Mouse (Mus musculus): Measurements from ENCODE around the gene Lmx1b. TPM values are rescaled to one million over a fixed set of nuclear protein-coding genes. Genes with fewer than 3 reads are reported as not detected.

Lmx1b gene
- polyA plus RNA-seq, 1 experiment from 2014 or later, result 5.0 TPM

DNA sequence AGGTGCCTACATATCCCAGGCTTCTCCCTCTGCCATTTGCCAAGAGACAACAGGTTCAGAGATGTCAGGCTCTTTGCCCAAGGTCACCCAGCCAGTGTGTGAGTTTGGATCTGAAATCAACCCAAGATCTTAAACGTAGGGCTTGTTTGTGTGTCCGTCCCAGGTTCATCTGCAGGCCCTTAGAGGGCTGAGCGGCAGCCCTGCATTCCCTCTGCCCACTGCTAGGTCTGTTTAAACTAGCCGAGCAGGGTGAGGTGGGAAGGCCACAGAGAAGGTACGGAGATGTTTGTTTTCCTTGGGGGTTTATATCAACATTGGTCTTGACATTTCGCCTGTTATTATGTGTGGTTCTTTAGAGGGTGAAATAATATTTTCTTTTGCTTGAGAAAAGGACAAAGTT, 28.4 kb upstream of the Lmx1b start:
- Histone ChIP-seq H3K4me2 (replicated peaks; ENCODE audit: low read depth, low read length) (no peak overlapping the region), H3K36me3 (ENCODE audit: control insufficient read depth, insufficient read depth, low read length) (no peaks in the 10 kb centered on the region), H3K4me3 (ENCODE audit: low read depth, low read length) (no peak overlapping the region), H3K27me3 (ENCODE audit: control insufficient read depth, insufficient read depth, low read length) (no peaks in the 10 kb centered on the region), H3K9me3 (ENCODE audit: control insufficient read depth, low read length) (no peaks in the 10 kb centered on the region), H3K4me1 (replicated peaks; ENCODE audit: control insufficient read depth, insufficient read depth, low read length) (no peaks in the 10 kb centered on the region; the same call in 1 of the 2 replicates), H3K9ac (ENCODE audit: low read depth, low read length) (no peak overlapping the region), H3K27ac (ENCODE audit: low read depth, low read length) (no peak overlapping the region)
- ATAC-seq (ENCODE audit: low FRiP score) (no peak), DNase-seq (ENCODE audit: low spot score) (no peak)
- 68% methylated on average over 6 of the region's 6 CpGs for WGBS

DNA sequence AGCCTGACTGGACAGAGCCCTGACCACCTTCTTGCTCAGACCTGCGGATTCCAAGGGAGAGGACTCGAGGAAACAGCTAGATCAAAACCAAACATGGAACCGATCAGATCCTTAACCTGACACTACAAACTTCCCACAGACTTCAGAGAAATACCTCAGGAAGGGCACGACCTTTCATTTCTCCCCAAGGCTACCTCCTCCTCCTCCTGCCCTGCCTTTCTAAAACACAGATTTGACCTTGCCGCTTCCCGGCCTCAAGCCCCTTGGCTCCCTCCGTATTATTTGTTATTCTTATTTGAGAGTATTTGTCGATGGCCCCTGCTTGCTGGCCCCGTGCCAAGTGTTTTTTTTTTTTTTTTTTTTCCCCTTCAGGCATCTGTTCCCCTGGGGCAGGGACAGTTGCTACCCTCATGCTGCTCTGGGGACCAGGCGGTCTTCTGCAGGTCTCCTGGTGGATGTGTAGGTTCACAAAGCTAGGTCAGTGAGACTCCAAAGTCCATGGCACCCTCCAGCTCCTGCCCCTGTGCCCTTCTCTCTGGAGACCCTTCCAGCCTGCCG, 26.2 kb upstream of the Lmx1b start:
- ATAC-seq (ENCODE audit: low FRiP score) (no peak), DNase-seq (ENCODE audit: low spot score) (no peak)
- H3K4me3 ChIP-seq (ENCODE audit: low read depth, low read length), result no peak overlapping the region
- 51% methylated on average over 11 of the region's 11 CpGs for WGBS
- no peaks in the 10 kb centered on the region; the same call in 1 of the 2 replicates for H3K4me1 ChIP-seq (replicated peaks; ENCODE audit: control insufficient read depth, insufficient read depth, low read length)
- H3K27me3 ChIP-seq (ENCODE audit: control insufficient read depth, insufficient read depth, low read length), result no peaks in the 10 kb centered on the region
- no peak overlapping the region for H3K4me2 ChIP-seq (replicated peaks; ENCODE audit: low read depth, low read length)
- H3K27ac ChIP-seq (ENCODE audit: low read depth, low read length), result no peak overlapping the region
- H3K36me3 ChIP-seq (ENCODE audit: control insufficient read depth, insufficient read depth, low read length), result no peaks in the 10 kb centered on the region
- H3K9ac ChIP-seq (ENCODE audit: low read depth, low read length), result no peak overlapping the region
- no peaks in the 10 kb centered on the region for H3K9me3 ChIP-seq (ENCODE audit: control insufficient read depth, low read length)

DNA sequence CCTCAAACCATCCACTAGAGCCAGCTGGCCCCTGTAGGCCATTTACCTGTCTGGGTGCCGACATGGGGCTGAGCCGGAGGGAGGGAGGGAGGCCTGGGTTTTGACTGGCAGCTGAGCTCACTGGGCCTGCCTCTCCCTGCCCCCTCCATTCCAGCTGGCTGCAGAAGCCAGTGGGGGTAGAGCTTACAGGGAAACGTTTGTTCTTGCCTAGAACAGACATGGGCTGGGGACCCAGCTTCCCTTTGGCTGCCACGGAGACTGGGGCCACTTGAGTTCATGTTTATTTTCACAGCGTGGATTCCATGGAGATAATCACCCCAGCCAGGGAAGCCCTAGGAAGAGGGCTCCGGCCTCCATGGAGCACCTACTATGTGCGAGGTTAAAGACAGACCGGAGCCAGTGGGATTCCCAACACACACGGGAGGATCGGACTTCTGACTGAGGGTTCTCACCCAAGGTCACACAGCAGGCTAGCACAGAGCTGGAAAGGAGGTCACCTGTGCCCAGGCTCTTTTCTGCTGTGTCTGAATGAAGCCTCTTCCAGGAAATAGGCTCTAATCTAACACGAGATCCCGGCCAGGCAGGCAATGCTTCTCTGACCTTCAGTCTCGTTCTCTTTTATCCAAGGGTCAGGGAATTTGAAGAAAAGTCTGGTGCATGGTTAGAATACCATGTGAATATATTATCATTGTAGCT, 25.2 kb upstream of the Lmx1b start:
- Histone ChIP-seq H3K9ac (ENCODE audit: low read depth, low read length) (0 out of 2 replicates have a peak overlapping the region, but pooled peaks have one; percentile 13), H3K27ac (ENCODE audit: low read depth, low read length) (no peak overlapping the region), H3K27me3 (ENCODE audit: control insufficient read depth, insufficient read depth, low read length) (no peaks in the 10 kb centered on the region), H3K4me1 (replicated peaks; ENCODE audit: control insufficient read depth, insufficient read depth, low read length) (no peaks in the 10 kb centered on the region; the same call in 1 of the 2 replicates), H3K36me3 (ENCODE audit: control insufficient read depth, insufficient read depth, low read length) (no peaks in the 10 kb centered on the region), H3K4me2 (replicated peaks; ENCODE audit: low read depth, low read length) (no peak overlapping the region), H3K9me3 (ENCODE audit: control insufficient read depth, low read length) (no peaks in the 10 kb centered on the region), H3K4me3 (ENCODE audit: low read depth, low read length) (no peak overlapping the region)
- ATAC-seq (ENCODE audit: low FRiP score) (no peak), DNase-seq (ENCODE audit: low spot score) (peak; percentile 37)
- 24% methylated on average over 13 of the region's 13 CpGs for WGBS

DNA sequence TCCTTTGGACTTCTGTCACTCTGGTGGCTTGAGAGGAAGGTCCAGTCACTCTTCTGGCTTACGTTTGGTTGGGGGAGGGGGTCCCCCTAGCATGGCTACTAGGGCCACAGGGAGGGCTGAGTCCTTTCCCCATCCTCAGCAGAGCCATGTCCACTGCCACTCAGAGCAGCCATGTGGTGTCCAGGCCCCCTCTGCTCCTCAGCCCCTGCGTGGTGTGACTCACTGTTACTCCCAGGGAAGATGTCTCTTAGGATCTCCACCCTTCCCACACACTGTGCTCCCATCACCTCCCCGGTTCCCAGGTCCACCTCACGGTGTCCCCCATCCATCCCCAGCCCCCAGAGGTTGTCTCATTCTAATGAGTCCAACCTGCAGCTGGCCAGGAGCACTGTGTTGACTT, 24.4 kb upstream of the Lmx1b start:
- DNase-seq (ENCODE audit: low spot score) (no peak), ATAC-seq (ENCODE audit: low FRiP score) (no peak; the same call in 1 of the 2 replicates)
- H3K27me3 ChIP-seq (ENCODE audit: control insufficient read depth, insufficient read depth, low read length), result no peaks in the 10 kb centered on the region
- no peaks in the 10 kb centered on the region; the same call in 1 of the 2 replicates for H3K4me1 ChIP-seq (replicated peaks; ENCODE audit: control insufficient read depth, insufficient read depth, low read length)
- H3K4me3 ChIP-seq (ENCODE audit: low read depth, low read length), result no peak overlapping the region
- no peaks in the 10 kb centered on the region for H3K9me3 ChIP-seq (ENCODE audit: control insufficient read depth, low read length)
- H3K4me2 ChIP-seq (replicated peaks; ENCODE audit: low read depth, low read length), result no peak overlapping the region
- H3K27ac ChIP-seq (ENCODE audit: low read depth, low read length), result no peak overlapping the region
- no peak overlapping the region for H3K9ac ChIP-seq (ENCODE audit: low read depth, low read length)
- 71% methylated on average over 4 of the region's 4 CpGs for WGBS
- H3K36me3 ChIP-seq (ENCODE audit: control insufficient read depth, insufficient read depth, low read length), result no peaks in the 10 kb centered on the region

DNA sequence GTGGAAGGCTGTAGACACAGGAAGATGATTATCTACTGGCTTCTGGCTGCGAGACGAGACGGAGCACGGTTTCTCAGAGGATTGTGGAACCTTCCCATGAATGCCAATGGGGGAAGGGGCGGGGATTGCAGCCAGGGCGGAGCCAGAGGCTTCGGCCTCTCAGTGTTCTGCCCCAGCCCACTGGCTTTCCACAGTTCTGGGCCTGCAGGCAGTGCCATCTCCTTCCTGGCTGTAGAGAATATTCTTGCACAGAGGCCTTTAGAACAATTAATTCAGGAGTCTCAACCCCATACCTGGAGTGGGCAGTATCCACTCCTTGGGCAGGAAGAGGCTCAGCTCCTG, 18.9 kb upstream of the Lmx1b start:
- H3K4me3 ChIP-seq (ENCODE audit: low read depth, low read length), result no peak overlapping the region
- no peak overlapping the region for H3K27ac ChIP-seq (ENCODE audit: low read depth, low read length)
- H3K9me3 ChIP-seq (ENCODE audit: control insufficient read depth, low read length), result no peaks in the 10 kb centered on the region
- ATAC-seq (ENCODE audit: low FRiP score) (0 out of 2 replicates have a peak, but pooled peaks have one; percentile 45), DNase-seq (ENCODE audit: low spot score) (peak; percentile 69)
- H3K36me3 ChIP-seq (ENCODE audit: control insufficient read depth, insufficient read depth, low read length), result no peaks in the 10 kb centered on the region
- no peaks in the 10 kb centered on the region for H3K27me3 ChIP-seq (ENCODE audit: control insufficient read depth, insufficient read depth, low read length)
- WGBS, result 6% methylated on average over 7 of the region's 7 CpGs
- peak overlapping the region; percentile 31; the same call in 1 of the 2 replicates for H3K9ac ChIP-seq (ENCODE audit: low read depth, low read length)
- H3K4me1 ChIP-seq (replicated peaks; ENCODE audit: control insufficient read depth, insufficient read depth, low read length), result no peaks in the 10 kb centered on the region
- H3K4me2 ChIP-seq (replicated peaks; ENCODE audit: low read depth, low read length), result peak overlapping the region; percentile 29

DNA sequence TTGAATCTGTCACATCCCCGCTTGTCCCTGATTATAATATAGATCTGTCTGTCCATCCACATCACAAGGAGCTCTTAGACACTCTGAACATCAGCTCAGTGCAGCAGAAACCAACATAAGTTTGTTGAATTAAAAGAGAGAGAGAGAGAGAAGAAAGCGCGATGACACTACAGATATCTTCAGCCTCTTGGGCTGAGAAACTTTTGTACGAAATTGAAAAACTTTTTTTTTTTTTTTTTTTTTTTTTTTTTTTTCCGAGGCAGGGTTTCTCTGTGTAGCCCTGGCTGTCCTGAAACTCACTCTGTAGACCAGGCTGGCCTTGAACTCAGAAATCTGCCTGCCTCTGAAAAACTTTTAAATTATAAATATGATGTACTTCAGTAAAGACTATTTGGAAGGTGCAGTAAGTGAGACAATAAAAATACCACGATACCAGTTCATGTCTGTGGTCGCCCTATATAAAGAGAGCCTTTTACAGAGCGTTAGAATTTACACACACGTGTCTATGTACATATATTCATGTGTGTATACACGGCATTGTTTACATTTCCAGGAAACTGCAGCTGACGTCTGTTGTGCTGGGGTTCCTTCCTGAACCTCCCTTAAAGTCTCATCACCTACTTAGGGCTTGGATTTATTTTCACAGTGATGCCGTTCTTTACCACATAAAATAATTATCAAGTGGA, 18.4 kb upstream of the Lmx1b start:
- ATAC-seq (ENCODE audit: low FRiP score) (no peak), DNase-seq (ENCODE audit: low spot score) (no peak)
- Histone ChIP-seq H3K9me3 (ENCODE audit: control insufficient read depth, low read length) (no peaks in the 10 kb centered on the region), H3K4me2 (replicated peaks; ENCODE audit: low read depth, low read length) (peak overlapping the region; percentile 29), H3K4me1 (replicated peaks; ENCODE audit: control insufficient read depth, insufficient read depth, low read length) (no peaks in the 10 kb centered on the region), H3K9ac (ENCODE audit: low read depth, low read length) (peak overlapping the region; percentile 31; the same call in 1 of the 2 replicates), H3K27me3 (ENCODE audit: control insufficient read depth, insufficient read depth, low read length) (no peaks in the 10 kb centered on the region), H3K4me3 (ENCODE audit: low read depth, low read length) (no peak overlapping the region), H3K27ac (ENCODE audit: low read depth, low read length) (no peak overlapping the region), H3K36me3 (ENCODE audit: control insufficient read depth, insufficient read depth, low read length) (no peaks in the 10 kb centered on the region)
- WGBS, result 55% methylated on average over 11 of the region's 12 CpGs

DNA sequence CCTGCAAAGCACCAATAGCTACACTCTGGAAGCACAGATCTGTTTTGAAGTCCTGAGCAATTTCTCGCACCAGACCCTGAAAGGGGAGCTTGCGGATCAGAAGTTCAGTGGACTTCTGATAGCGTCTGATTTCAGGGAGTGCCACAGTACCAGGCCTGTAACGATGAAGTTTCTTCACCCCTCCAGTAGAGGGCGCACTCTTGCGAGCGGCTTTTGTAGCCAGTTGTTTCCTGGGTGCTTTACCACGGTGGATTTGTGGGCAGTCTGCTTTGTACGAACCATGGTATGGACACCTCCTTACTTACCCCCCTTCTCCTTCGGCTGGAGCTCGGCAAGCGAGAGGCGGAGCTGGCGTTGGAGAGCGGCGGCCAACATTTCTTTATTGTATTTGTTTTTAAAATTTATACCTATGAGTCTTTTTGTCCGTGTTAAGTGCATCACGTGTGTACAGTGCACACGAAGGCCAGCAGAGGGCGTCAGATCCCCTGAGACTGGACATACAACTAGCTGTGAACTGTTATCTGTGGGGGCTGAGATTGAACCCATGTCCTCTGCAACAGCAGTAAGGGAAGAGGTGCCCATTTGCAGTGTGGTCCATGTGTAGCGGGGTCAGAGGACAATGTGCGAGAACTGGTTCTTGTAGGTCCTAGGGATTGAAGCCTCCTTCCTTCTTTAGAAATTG, 12.3 kb upstream of the Lmx1b start:
- Histone ChIP-seq H3K9ac (ENCODE audit: low read depth, low read length) (no peak overlapping the region), H3K4me3 (ENCODE audit: low read depth, low read length) (no peak overlapping the region), H3K27me3 (ENCODE audit: control insufficient read depth, insufficient read depth, low read length) (peaks cover 5% of the 10 kb centered on the region; the same call in 1 of the 2 replicates), H3K4me2 (replicated peaks; ENCODE audit: low read depth, low read length) (no peak overlapping the region), H3K4me1 (replicated peaks; ENCODE audit: control insufficient read depth, insufficient read depth, low read length) (no peaks in the 10 kb centered on the region), H3K9me3 (ENCODE audit: control insufficient read depth, low read length) (no peaks in the 10 kb centered on the region), H3K36me3 (ENCODE audit: control insufficient read depth, insufficient read depth, low read length) (no peaks in the 10 kb centered on the region), H3K27ac (ENCODE audit: low read depth, low read length) (no peak overlapping the region)
- ATAC-seq (ENCODE audit: low FRiP score), result no peak
- peak; percentile 36 for DNase-seq (ENCODE audit: low spot score)
- WGBS, result 79% methylated on average over 22 of the region's 22 CpGs

DNA sequence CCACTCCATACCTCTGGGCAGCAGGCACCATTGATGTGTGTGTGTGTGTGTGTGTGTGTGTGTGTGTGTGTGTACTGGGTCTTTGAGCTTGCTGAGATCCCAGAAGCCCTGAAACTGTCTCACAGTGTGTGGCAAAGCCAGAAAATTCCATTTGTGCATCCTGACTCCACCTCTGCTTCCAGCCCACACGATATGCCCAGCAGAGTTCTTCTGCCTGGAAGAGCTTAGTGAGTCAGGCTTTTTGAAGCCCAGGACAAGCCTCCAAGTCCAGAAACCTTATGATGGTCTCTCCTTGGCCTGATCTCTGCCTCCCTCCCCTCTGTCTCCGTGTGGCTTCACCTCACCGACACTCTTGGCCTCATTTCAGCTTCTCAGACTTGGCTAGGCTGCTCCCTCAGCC, 9.1 kb upstream of the Lmx1b start:
- Histone ChIP-seq H3K27me3 (ENCODE audit: control insufficient read depth, insufficient read depth, low read length) (peaks cover 36% of the 10 kb centered on the region), H3K4me1 (replicated peaks; ENCODE audit: control insufficient read depth, insufficient read depth, low read length) (no peaks in the 10 kb centered on the region), H3K9ac (ENCODE audit: low read depth, low read length) (no peak overlapping the region), H3K9me3 (ENCODE audit: control insufficient read depth, low read length) (no peaks in the 10 kb centered on the region), H3K4me2 (replicated peaks; ENCODE audit: low read depth, low read length) (no peak overlapping the region), H3K36me3 (ENCODE audit: control insufficient read depth, insufficient read depth, low read length) (no peaks in the 10 kb centered on the region), H3K4me3 (ENCODE audit: low read depth, low read length) (no peak overlapping the region), H3K27ac (ENCODE audit: low read depth, low read length) (no peak overlapping the region)
- WGBS, result 45% methylated on average over 3 of the region's 3 CpGs
- ATAC-seq (ENCODE audit: low FRiP score) (no peak), DNase-seq (ENCODE audit: low spot score) (no peak)

Measured in hindbrain, embryonic 11.5 days (tissue).